In the genomic region with DNA sequence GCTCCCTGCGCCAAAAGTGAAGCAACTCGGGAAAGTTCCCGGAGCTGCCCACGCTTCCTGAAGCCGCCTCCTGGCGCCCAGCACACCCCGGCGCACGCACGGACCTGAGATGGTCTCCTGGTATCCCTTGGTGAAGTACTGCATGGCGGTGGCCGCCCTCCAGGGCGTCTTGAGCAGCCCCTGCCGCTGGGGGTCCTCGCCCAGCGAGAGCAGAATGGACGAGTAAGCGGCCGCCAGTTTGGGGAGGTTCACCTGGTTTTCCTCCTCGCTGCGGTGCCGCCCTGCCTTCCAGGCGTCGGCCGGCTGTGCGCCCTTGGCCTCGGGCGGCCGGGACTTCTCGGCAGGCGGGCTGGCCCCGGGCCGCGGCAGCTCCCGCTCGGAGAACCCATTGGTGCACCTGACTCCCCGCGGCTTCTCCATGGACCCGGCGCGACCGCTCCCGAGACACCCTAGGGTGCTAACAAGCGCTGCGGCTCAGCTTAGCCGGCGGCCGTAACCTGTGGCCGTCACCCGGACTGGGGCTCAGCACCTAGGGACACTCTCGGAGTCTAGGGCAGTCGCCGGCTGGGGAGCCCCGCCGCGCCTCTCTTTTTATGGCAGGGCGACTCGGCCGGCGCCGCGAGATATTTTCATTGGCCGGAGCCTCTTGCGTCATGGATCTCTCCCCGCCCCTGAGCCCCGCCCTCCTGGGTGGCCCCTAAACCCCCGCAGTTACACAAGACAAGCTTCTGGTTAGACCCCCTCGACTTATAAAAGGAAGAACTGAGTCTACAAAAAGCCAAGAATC, we compare ENCODE assay signal across 8 mouse cellular contexts. TPM values are rescaled to one million over a fixed set of nuclear protein-coding genes. Genes with fewer than 3 reads are reported as not detected.
DNase-seq lines count a peak whose midpoint lies in the region; ATAC-seq lines count a peak whose summit lies in the region.

A gene (minus strand): TSS at position 566 of the 787 bp plus-strand sequence.

- peaks cover 23% of the 10 kb centered on the region for H3K27me3 ChIP-seq in forebrain, embryonic 13.5 days
- peaks cover 18% of the 10 kb centered on the region for H3K27me3 ChIP-seq in neural tube, embryonic 14.5 days (ENCODE audit: control insufficient read depth, insufficient read depth, low read length)

- H3K4me2 ChIP-seq in forebrain, embryonic 13.5 days = peak within 1 kb of the TSS; percentile 99
- peak within 1 kb of the TSS; percentile 99 for H3K4me2 ChIP-seq in neural tube, embryonic 14.5 days (ENCODE audit: low read depth, low read length)

- peak; percentile 71 for ATAC-seq in cerebellum, adult (ENCODE audit: insufficient number of reproducible peaks, low FRiP score, low TSS enrichment)
- ATAC-seq in forebrain, embryonic 13.5 days = peak; percentile 94
- peak; percentile 93 for ATAC-seq in neural tube, embryonic 14.5 days (ENCODE audit: low read depth)

- H3K4me1 ChIP-seq in forebrain, embryonic 13.5 days = peaks cover 6% of the 10 kb centered on the region
- no peaks in the 10 kb centered on the region for H3K4me1 ChIP-seq in neural tube, embryonic 14.5 days (ENCODE audit: control insufficient read depth, insufficient read depth, low read length)

- intact Hi-C loops in heart, postnatal 14 days (cut with DNase I) = loop anchor here (5.0 kb wide), 3 partner anchors 97 to 307 kb away; a partner anchor contains a TSS

- no peaks in the 10 kb centered on the region for H3K36me3 ChIP-seq in forebrain, embryonic 13.5 days (ENCODE audit: poor library complexity, severe bottlenecking)
- H3K36me3 ChIP-seq in neural tube, embryonic 14.5 days (ENCODE audit: control insufficient read depth, insufficient read depth, low read length) = no peaks in the 10 kb centered on the region

- H3K27ac ChIP-seq in forebrain, embryonic 13.5 days = no peak within 1 kb of the TSS
- no peak within 1 kb of the TSS for H3K27ac ChIP-seq in neural tube, embryonic 14.5 days (ENCODE audit: low read depth, low read length)

- peak within 1 kb of the TSS; percentile 68 for H3K9ac ChIP-seq in forebrain, embryonic 13.5 days
- H3K9ac ChIP-seq in neural tube, embryonic 14.5 days (replicated peaks; ENCODE audit: low read depth, low read length) = peak within 1 kb of the TSS; percentile 50

- peak; percentile 17 to 84 for DNase-seq in CD8-positive naive resting alpha-beta T cell, adult 2 months (ENCODE audit: low read depth in 2 of 2, low spot score in 2 of 2)
- DNase-seq in heart, postnatal 14 days = peak; percentile 84 to 85
- peak; percentile 48 to 69 for DNase-seq in layer of hippocampus, adult 18-20 months (ENCODE audit: low spot score in 2 of 2)
- DNase-seq in lung, adult 18-20 months = peak; percentile 87
- peak; percentile 82 for DNase-seq in testis, postnatal 10 days (ENCODE audit: low spot score)

- H3K9me3 ChIP-seq in forebrain, embryonic 13.5 days (replicated peaks) = no peaks in the 10 kb centered on the region
- no peaks in the 10 kb centered on the region for H3K9me3 ChIP-seq in neural tube, embryonic 14.5 days (ENCODE audit: control insufficient read depth, low read length)

- under 1% methylated on average over 57 of the region's 68 CpGs for WGBS in forebrain, embryonic 13.5 days
- under 1% methylated on average over 67 of the region's 68 CpGs for WGBS in neural tube, embryonic 14.5 days

- H3K4me3 ChIP-seq in forebrain, embryonic 13.5 days = peak within 1 kb of the TSS; percentile 63
- H3K4me3 ChIP-seq in neural tube, embryonic 14.5 days (ENCODE audit: low read depth, low read length) = peak within 1 kb of the TSS; percentile 73

RNA-seq across cellular contexts. Expression of the gene that starts here (rescaled TPM):
- polyA plus RNA-seq in forebrain, embryonic 13.5 days (2015; fragmentation: Nextera tagmentation; extraction: Ambion mirVana) = 1.2 and 1.4 TPM in 2 replicates
- total RNA-seq in heart, postnatal 14 days (2021) = 1 to 10 TPM; 8.0 to 8.1 TPM
- total RNA-seq in layer of hippocampus, adult 18-20 months (2021) = 1 to 10 TPM; 1.6 to 2.0 TPM
- 1.7 and 2.6 TPM in 2 replicates for polyA plus RNA-seq in neural tube, embryonic 14.5 days (2014; fragmentation: Nextera tagmentation; extraction: Ambion mirVana)
